Mouse (Mus musculus) erythroblast, embryonic 14.5 days (primary cell): ENCODE measurements around the gene Efnb2.

Source experiments
- GATA1 ChIP-seq: IDR thresholded peaks from 2 replicates; pipeline ENCODE4 v1.6.1; 2012; ENCODE audit warnings: low read length, inconsistent platforms, mixed read lengths
- TAL1 ChIP-seq: IDR thresholded peaks from 3 replicates; pipeline ENCODE4 v1.6.1; 2012; ENCODE audit warnings: low read length, inconsistent platforms, mixed read lengths

- TF ChIP-seq TAL1 (no peak), GATA1 (no peak)
Measured at GRCm38 (mm10) chr8:8577770-8578303, 83.2 kb downstream of the Efnb2 start.
